Mouse (Mus musculus) spleen, postnatal 4 days (tissue): ENCODE measurements around the gene Nrip2.
"Not testable (repeated sequence)": the region's sequence is repeated elsewhere in the genome, so short reads cannot be mapped to it uniquely, and the experiment has no call there.

Experiments used
- DNase-seq, 2 experiments: peaks; one replicate each; pipeline ENCODE4 v3.0.0; 2022; ENCODE audit warnings: low spot score in 2 of 2

Gene Nrip2

GRCm38 (mm10) chr6:128398996-128399395, at the start of gene Nrip2:
TSS of gene Nrip2 (plus strand) at chr6:128399296.
- no peak for DNase-seq

GRCm38 (mm10) chr6:128349711-128350110, 49.4 kb upstream of the Nrip2 start:
- no peak for DNase-seq

GRCm38 (mm10) chr6:128354140-128354539, 45.0 kb upstream of the Nrip2 start:
- no peak for DNase-seq

GRCm38 (mm10) chr6:128355201-128355681, 43.9 kb upstream of the Nrip2 start:
- DNase-seq: no peak

- DNase-seq: peak; percentile 85 to 91
Measured at GRCm38 (mm10) chr6:128355726-128356416, 43.2 kb upstream of the Nrip2 start, which contains the start of gene Tulp3. TSS of gene Tulp3 (minus strand) at chr6:128355851.

- DNase-seq: peak; percentile 65 to 85
Measured at GRCm38 (mm10) chr6:128358999-128359398, 40.1 kb upstream of the Nrip2 start.

GRCm38 (mm10) chr6:128361901-128362300, 37.2 kb upstream of the Nrip2 start:
- no peak for DNase-seq

GRCm38 (mm10) chr6:128362381-128363006, 36.6 kb upstream of the Nrip2 start, which contains the start of the genes Rhno1 and Foxm1:
TSS of gene Rhno1 (minus strand) at chr6:128362911.
TSS of gene Foxm1 (plus strand) at chr6:128362967.
- DNase-seq: peak; percentile 87 to 93

- no peak for DNase-seq
Measured at GRCm38 (mm10) chr6:128363007-128363825, 35.9 kb upstream of the Nrip2 start.

- no peak for DNase-seq
Measured at GRCm38 (mm10) chr6:128364721-128365120, 34.4 kb upstream of the Nrip2 start.

- DNase-seq: no peak
Measured at GRCm38 (mm10) chr6:128366466-128366865, 32.6 kb upstream of the Nrip2 start.

GRCm38 (mm10) chr6:128370040-128370439, 29.1 kb upstream of the Nrip2 start:
- no peak for DNase-seq

- DNase-seq: no peak
Measured at GRCm38 (mm10) chr6:128375192-128375591, 23.9 kb upstream of the Nrip2 start, which contains the start of the genes Tex52 and Gm44596. TSS of gene Tex52 (plus strand) at chr6:128375456. TSS of gene Gm44596 (plus strand) at chr6:128375503.

- no peak for DNase-seq
Measured at GRCm38 (mm10) chr6:128376371-128377085, 22.6 kb upstream of the Nrip2 start.

GRCm38 (mm10) chr6:128379636-128380035, 19.5 kb upstream of the Nrip2 start:
- DNase-seq: no peak

GRCm38 (mm10) chr6:128380594-128381167, 18.4 kb upstream of the Nrip2 start:
- DNase-seq: not testable (repeated sequence)

- DNase-seq: no peak
Measured at GRCm38 (mm10) chr6:128381254-128381653, 17.8 kb upstream of the Nrip2 start.

GRCm38 (mm10) chr6:128383752-128384151, 15.3 kb upstream of the Nrip2 start:
- DNase-seq: no peak

GRCm38 (mm10) chr6:128385026-128385425, 14.1 kb upstream of the Nrip2 start:
- no peak for DNase-seq

- no peak for DNase-seq
Measured at GRCm38 (mm10) chr6:128389185-128389584, 9.9 kb upstream of the Nrip2 start.

GRCm38 (mm10) chr6:128390683-128391082, 8.4 kb upstream of the Nrip2 start:
- DNase-seq: no peak
